Comparison of ENCODE assay signal across 19 mouse cellular contexts in the genomic region with DNA sequence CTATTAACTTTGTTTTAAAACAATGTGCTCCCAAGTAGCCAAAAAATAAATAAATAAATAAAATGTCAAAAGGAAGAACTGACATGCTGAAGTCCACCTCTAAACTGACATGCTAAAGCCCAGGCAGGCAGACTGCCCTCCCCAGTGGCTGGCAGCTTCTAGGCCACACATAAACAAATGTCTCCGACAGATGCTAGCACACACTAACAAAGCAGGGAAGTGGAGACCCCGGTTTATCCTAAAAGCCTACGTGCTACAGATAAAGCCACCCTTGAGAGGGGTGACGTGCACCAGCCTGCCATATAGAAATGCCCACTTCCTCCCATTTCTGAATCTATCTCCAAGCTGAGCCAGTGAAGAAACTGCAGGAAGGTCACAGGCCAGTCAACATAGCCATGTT.
DNase-seq lines count a peak whose midpoint lies in the region; ATAC-seq and TF ChIP-seq lines count a peak whose summit lies in the region.
"Had no signal": no experiment of that assay in that cellular context is flagged by ENCODE, and none has a peak within 500 bp of the region (broad histone marks: within the 10 kb centered on the region; RNA-seq: fewer than 3 reads in every experiment).

No protein-coding gene starts in this region.

- no peak overlapping the region for H3K9ac ChIP-seq in lung, embryonic 16.5 days (ENCODE audit: low read length)
- no peak overlapping the region for H3K9ac ChIP-seq in kidney, embryonic 16.5 days (replicated peaks; ENCODE audit: low read length)
- H3K9ac ChIP-seq: embryonic facial prominence, embryonic 12.5 days; forebrain, embryonic 15.5 days; heart, embryonic 13.5 days had no signal

- peaks cover 13% of the 10 kb centered on the region; the same call in 1 of the 2 replicates for H3K4me1 ChIP-seq in lung, adult 2 months (ENCODE audit: control insufficient read depth, insufficient read depth, low read length)
- H3K4me1 ChIP-seq in lung, embryonic 16.5 days (replicated peaks; ENCODE audit: control insufficient read depth, insufficient read depth, low read length) = peaks cover 10% of the 10 kb centered on the region
- 0 out of 2 replicates have a peak, but pooled peaks cover 6% of the 10 kb centered on the region for H3K4me1 ChIP-seq in kidney, embryonic 16.5 days (ENCODE audit: insufficient read depth, low read length)
- H3K4me1 ChIP-seq: embryonic facial prominence, embryonic 12.5 days; forebrain, embryonic 15.5 days had no signal

- no peaks in the 10 kb centered on the region for H3K36me3 ChIP-seq in lung, embryonic 16.5 days (ENCODE audit: control insufficient read depth, insufficient read depth, low read length)
- no peaks in the 10 kb centered on the region for H3K36me3 ChIP-seq in kidney, embryonic 16.5 days (ENCODE audit: insufficient read depth, low read length)
- H3K36me3 ChIP-seq: embryonic facial prominence, embryonic 12.5 days; forebrain, embryonic 15.5 days; heart, embryonic 13.5 days had no signal

- peak overlapping the region; percentile 0 for H3K27ac ChIP-seq in lung, embryonic 16.5 days (ENCODE audit: low read length)
- H3K27ac ChIP-seq in kidney, embryonic 16.5 days (ENCODE audit: low read length) = no peak overlapping the region
- H3K27ac ChIP-seq: embryonic facial prominence, embryonic 12.5 days; forebrain, embryonic 15.5 days; heart, embryonic 13.5 days had no signal

- no peak for TF ChIP-seq POLR2A in lung, adult 2 months (IDR thresholded peaks at IDR 0.05; ENCODE audit: borderline replicate concordance, extremely low read depth, low read depth, low read length)

- no peak for TF ChIP-seq CTCF in lung, adult 2 months (IDR thresholded peaks at IDR 0.05; ENCODE audit: insufficient read depth, low read length)

- ATAC-seq in lung, embryonic 16.5 days (ENCODE audit: low read depth) = peak; percentile 71
- no peak for ATAC-seq in kidney, embryonic 16.5 days (ENCODE audit: low FRiP score, low TSS enrichment)
- ATAC-seq: activated CD4-positive, CD25-positive, alpha-beta regulatory T cell, adult 4 months; forebrain, embryonic 15.5 days; Patski had no signal

- H3K4me3 ChIP-seq in lung, adult 2 months (replicated peaks; ENCODE audit: extremely low read depth, low read depth, low read length) = no peak overlapping the region
- H3K4me3 ChIP-seq in lung, embryonic 16.5 days (ENCODE audit: low read length) = no peak overlapping the region
- no peak overlapping the region for H3K4me3 ChIP-seq in kidney, embryonic 16.5 days (ENCODE audit: low read length)
- H3K4me3 ChIP-seq: embryonic facial prominence, embryonic 12.5 days; forebrain, embryonic 15.5 days; heart, embryonic 13.5 days had no signal

- H3K4me2 ChIP-seq in lung, embryonic 16.5 days (ENCODE audit: low read depth, low read length) = no peak overlapping the region
- no peak overlapping the region for H3K4me2 ChIP-seq in kidney, embryonic 16.5 days (replicated peaks; ENCODE audit: low read depth, low read length)
- H3K4me2 ChIP-seq: embryonic facial prominence, embryonic 12.5 days; forebrain, embryonic 15.5 days; heart, embryonic 13.5 days had no signal

- 39% methylated on average over 4 of the region's 4 CpGs for WGBS in lung, adult 2 months
- 26% methylated on average over 4 of the region's 4 CpGs for WGBS in lung, embryonic 16.5 days
- WGBS in kidney, embryonic 16.5 days = 68% methylated on average over 4 of the region's 4 CpGs

- DNase-seq in lung, adult 2 months = peak; percentile 10
- peak; percentile 51 for DNase-seq in lung, postnatal 25 days (ENCODE audit: low spot score)
- DNase-seq in testis, postnatal 14 days (ENCODE audit: low spot score) = no peak
- no peak for DNase-seq in adrenal gland, adult 2 months
- DNase-seq: adrenal gland, postnatal 25 days; cerebellum, adult 2 months; cerebellum, postnatal 10 days; embryo, embryonic 11 days; gastrocnemius, postnatal 36 days; heart, adult 11 months; heart, postnatal 36 days had no signal

- no peaks in the 10 kb centered on the region for H3K27me3 ChIP-seq in lung, embryonic 16.5 days (ENCODE audit: control insufficient read depth, insufficient read depth, low read depth, low read length)
- H3K27me3 ChIP-seq in kidney, embryonic 16.5 days (ENCODE audit: insufficient read depth, low read length) = no peaks in the 10 kb centered on the region
- H3K27me3 ChIP-seq: CH12.LX; embryonic facial prominence, embryonic 12.5 days; forebrain, embryonic 15.5 days; heart, embryonic 13.5 days; Patski had no signal

- no peaks in the 10 kb centered on the region; the same call in 1 of the 2 replicates for H3K9me3 ChIP-seq in lung, embryonic 16.5 days (ENCODE audit: control insufficient read depth, low read length)
- no peaks in the 10 kb centered on the region for H3K9me3 ChIP-seq in kidney, embryonic 16.5 days (ENCODE audit: low read length)
- H3K9me3 ChIP-seq: embryonic facial prominence, embryonic 12.5 days; forebrain, embryonic 15.5 days; heart, embryonic 13.5 days had no signal

Comparison
In these comparisons a context has a peak if more than half of its experiments do, and no peak if none do; other contexts are left out.
1. DNase-seq: peak in lung, adult 2 months (single experiment) and lung, postnatal 25 days (single experiment); none in testis, postnatal 14 days (single experiment) and adrenal gland, adult 2 months (single experiment).